Mouse (Mus musculus) hindbrain, embryonic 10.5 days (tissue): Measurements from ENCODE around the gene Selenon. TPM values are rescaled to one million over a fixed set of nuclear protein-coding genes. Genes with fewer than 3 reads are reported as not detected.
A peak's percentile ranks its signal among the peaks of the same experiment; 100 is the strongest.

Experiments used
- DNase-seq: peaks from one replicate; pipeline ENCODE4 v3.0.0-alpha.2; 2017; ENCODE audit warnings: low spot score
- H3K27ac ChIP-seq: fragments of 300-500 bp; sonication (generic); 2 replicates; pipeline ENCODE4 v1.5.1; 2016; ENCODE audit warnings: mild to moderate bottlenecking, moderate library complexity
- H3K27me3 ChIP-seq: fragments of 300-500 bp; sonication (generic); 2 replicates; pipeline ENCODE4 v1.6.1; 2016; ENCODE audit warnings: mild to moderate bottlenecking; ENCODE audit not compliant: poor library complexity, insufficient read depth, severe bottlenecking
- H3K36me3 ChIP-seq: fragments of 300-500 bp; sonication (generic); 2 replicates; pipeline ENCODE4 v1.6.1; 2016; ENCODE audit warnings: mild to moderate bottlenecking, moderate library complexity
- H3K4me1 ChIP-seq: fragments of 300-500 bp; sonication (generic); replicated peaks from 2 replicates; pipeline ENCODE4 v1.6.1; 2016; ENCODE audit warnings: mild to moderate bottlenecking
- H3K4me3 ChIP-seq: fragments of 300-500 bp; sonication (generic); 2 replicates; pipeline ENCODE4 v1.5.1; 2016; ENCODE audit warnings: mild to moderate bottlenecking, moderate library complexity
- H3K9me3 ChIP-seq: fragments of 300-500 bp; sonication (generic); 2 replicates; pipeline ENCODE4 v1.6.1; 2016; ENCODE audit warnings: mild to moderate bottlenecking, moderate library complexity
- WGBS: fragments of 180-500 bp; shearing (Covaris S2); methylation state at CpG from one replicate; pipeline ENCODE4 v1.1.7; 2016; 5-methylcytosine and 5-hydroxymethylcytosine counted together
- polyA plus RNA-seq: library from polyadenylated mRNA; unstranded; fragments of >200 nt; fragmentation: Nextera tagmentation; extraction: Ambion mirVana; gene quantifications from 2 replicates; pipeline ENCODE4 v1.2.1, GENCODE M21; 2016

Selenon gene
- polyA plus RNA-seq, 1 experiment from 2014 or later = 8.6 TPM

DNA sequence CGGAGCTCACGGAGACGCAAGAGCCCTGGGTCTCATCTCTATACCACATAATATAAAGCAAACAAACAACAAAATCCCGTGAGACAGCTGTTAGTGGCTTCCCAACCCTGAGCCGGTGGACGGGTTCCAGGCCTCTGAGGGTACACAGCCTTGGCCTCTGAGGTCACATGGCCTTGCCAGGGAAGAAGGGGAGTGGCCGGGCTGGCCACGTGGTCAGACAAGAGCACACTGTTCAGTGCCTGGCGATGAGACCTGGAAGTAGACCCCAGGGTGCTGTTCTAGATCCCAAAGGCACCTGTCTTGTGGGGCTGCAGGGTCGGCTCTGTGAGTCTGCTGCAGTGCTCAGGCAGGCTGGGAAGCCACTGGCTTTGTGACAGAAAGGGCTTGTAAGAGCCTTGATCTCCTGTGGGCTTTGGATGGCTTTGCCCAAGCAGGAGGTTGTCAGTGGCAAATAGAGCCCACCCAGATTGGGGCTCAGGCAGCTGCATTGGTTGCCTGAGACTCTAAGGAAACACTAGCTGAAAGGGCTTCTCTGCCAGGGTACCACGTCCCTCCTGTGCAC is 35.8 kb upstream of the Selenon start:
- H3K9me3 ChIP-seq = no peaks in the 10 kb centered on the region
- peaks cover 6% of the 10 kb centered on the region for H3K36me3 ChIP-seq
- no peaks in the 10 kb centered on the region for H3K27me3 ChIP-seq
- peak overlapping the region; percentile 54; the same call in 1 of the 2 replicates for H3K27ac ChIP-seq
- WGBS = 66% methylated on average over 11 of the region's 11 CpGs
- H3K4me3 ChIP-seq = no peak overlapping the region
- H3K4me1 ChIP-seq = peaks cover 20% of the 10 kb centered on the region
- no peak for DNase-seq

DNA sequence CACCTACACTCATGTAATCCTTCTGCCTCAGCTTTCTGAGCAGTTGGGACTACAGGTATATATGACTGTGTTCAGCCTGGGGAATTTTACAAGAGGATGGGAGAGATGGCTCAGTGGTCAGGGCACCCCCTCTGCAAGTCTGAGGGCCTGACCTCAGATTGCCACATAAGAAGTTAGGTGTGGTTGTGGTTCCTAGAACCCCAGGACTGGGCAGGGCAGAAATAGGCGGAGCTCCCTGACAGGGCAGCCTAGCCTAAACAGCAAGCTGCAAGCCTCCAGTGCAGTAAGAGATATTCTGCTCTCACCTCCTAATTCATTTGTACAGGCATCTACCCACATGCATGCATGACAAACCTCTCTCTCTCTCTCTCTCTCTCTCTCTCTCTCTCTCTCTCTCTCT is 34.7 kb upstream of the Selenon start:
- Histone ChIP-seq H3K4me1 (peaks cover 15% of the 10 kb centered on the region), H3K4me3 (no peak overlapping the region), H3K9me3 (no peaks in the 10 kb centered on the region), H3K27me3 (no peaks in the 10 kb centered on the region), H3K27ac (no peak overlapping the region), H3K36me3 (peaks cover 6% of the 10 kb centered on the region)
- DNase-seq = no peak
- WGBS = 89% methylated on average over 1 of the region's 1 CpGs

DNA sequence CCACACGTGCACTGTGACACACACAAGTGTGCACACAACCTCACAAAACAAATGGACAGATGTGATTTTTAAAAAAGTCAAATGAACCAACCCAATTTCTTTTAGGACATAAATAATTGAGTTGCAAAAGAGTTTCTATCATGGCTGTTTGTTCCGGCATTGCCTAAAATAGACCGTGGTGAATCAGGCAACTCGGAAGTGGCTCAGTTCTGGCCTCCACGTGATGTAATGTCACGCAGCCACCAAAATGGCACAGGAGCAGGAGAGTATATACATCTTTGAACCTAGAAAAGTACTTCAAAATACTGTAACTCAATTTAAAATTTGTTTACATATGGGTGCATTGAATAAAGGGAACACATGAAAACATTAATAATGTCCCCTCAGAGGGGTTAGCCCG is 34.2 kb upstream of the Selenon start:
- WGBS = 91% methylated on average over 7 of the region's 7 CpGs
- no peak overlapping the region for H3K4me3 ChIP-seq

DNA sequence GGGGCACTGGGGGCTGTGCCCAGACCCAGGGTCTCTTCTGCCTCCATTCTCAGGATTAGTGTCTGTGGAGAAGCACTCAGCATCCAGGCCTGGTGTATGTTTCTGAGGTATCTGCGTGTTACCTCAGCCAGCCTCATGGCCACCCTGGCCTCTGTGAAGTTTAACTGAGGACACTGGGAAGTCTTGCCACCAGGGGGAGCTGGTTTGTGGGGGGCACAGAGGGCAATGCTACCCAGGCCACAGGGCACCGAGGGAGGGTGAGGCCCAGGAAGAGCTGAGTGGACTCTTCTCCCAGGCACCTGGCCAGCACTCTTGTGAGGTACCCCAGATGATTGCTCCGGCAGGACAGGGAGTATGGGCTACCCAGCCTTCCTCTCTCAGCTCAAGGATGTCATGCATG is 31.5 kb upstream of the Selenon start:
- Histone ChIP-seq H3K4me3 (no peak overlapping the region), H3K4me1 (peaks cover 41% of the 10 kb centered on the region), H3K27ac (no peak overlapping the region), H3K9me3 (no peaks in the 10 kb centered on the region), H3K36me3 (no peaks in the 10 kb centered on the region), H3K27me3 (0 out of 2 replicates have a peak, but pooled peaks cover 4% of the 10 kb centered on the region)
- no peak for DNase-seq
- 72% methylated on average over 3 of the region's 3 CpGs for WGBS

More for the DNA sequence above, 34.2 kb upstream of the Selenon start:
- Histone ChIP-seq H3K9me3 (no peaks in the 10 kb centered on the region), H3K4me1 (peaks cover 16% of the 10 kb centered on the region), H3K36me3 (peaks cover 6% of the 10 kb centered on the region), H3K27ac (no peak overlapping the region), H3K27me3 (no peaks in the 10 kb centered on the region)
- no peak for DNase-seq

DNA sequence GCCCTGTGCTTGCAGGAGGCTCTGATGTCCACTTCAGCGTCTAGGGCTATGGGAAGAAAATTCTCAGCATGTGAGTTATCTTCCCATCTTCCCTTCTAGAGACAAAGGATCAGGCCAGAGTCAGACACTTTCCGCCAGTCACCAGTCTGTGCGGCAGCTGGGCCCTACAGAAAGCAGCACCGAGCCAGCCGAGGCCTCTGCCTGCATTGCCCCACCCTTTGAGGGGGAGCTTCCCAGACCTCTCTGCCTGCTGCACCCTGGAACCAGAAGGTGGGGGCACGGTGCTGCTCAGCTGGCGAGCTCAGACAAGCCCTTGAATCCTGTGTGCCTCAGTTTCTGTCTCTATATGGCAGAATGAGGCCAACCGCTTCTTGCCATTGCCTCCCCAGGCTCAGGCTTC is 29.4 kb upstream of the Selenon start:
- 60% methylated on average over 8 of the region's 8 CpGs for WGBS
- no peak overlapping the region for H3K4me3 ChIP-seq
- no peak for DNase-seq
- H3K36me3 ChIP-seq = no peaks in the 10 kb centered on the region
- no peaks in the 10 kb centered on the region for H3K9me3 ChIP-seq
- 0 out of 2 replicates have a peak, but pooled peaks cover 4% of the 10 kb centered on the region for H3K27me3 ChIP-seq
- H3K27ac ChIP-seq = peak overlapping the region; percentile 57; the same call in 1 of the 2 replicates
- H3K4me1 ChIP-seq = peaks cover 38% of the 10 kb centered on the region

DNA sequence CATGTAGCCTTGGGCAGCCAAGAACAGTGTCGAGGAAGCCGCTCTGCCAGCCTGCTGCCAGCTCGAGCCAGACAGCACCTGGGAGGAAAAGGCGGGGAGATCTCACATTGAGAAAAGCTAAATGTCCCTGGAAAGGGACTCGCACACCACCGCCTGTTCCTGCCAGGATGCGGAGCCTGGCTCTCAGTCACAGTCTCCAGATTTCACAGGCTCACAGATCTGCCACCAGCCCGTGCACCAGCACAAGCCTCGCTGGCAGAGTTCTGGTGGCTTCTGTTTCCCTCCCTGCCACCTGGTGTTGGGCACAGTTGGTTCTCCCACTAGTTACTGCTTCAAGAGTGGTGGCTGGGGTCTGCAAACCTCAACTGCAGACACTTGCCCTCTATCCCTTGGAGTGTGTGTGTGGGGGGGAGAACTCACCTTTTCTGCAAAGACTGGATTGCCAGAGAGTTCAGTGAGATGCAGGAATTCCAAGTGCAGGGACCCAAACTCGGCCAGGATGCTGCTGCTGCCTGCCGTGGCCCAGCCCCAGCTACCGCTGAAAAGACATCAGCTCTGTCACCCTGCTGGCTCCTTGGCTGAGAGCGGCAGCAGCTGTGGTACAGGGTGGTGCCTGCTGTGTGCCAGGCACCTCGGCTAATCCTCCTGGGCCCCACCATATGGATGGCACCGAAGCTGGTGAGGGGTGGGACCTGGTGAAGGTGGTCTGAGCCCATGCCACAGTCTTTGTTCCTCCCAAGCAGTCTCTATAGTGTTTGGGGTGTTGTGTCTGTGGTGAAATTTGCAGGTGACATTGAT is 28.6 kb upstream of the Selenon start:
- Histone ChIP-seq H3K27me3 (0 out of 2 replicates have a peak, but pooled peaks cover 4% of the 10 kb centered on the region), H3K4me3 (no peak overlapping the region), H3K36me3 (no peaks in the 10 kb centered on the region), H3K27ac (0 out of 2 replicates have a peak overlapping the region, but pooled peaks have one; percentile 41), H3K4me1 (peaks cover 44% of the 10 kb centered on the region), H3K9me3 (no peaks in the 10 kb centered on the region)
- DNase-seq = no peak
- WGBS = 77% methylated on average over 15 of the region's 15 CpGs

DNA sequence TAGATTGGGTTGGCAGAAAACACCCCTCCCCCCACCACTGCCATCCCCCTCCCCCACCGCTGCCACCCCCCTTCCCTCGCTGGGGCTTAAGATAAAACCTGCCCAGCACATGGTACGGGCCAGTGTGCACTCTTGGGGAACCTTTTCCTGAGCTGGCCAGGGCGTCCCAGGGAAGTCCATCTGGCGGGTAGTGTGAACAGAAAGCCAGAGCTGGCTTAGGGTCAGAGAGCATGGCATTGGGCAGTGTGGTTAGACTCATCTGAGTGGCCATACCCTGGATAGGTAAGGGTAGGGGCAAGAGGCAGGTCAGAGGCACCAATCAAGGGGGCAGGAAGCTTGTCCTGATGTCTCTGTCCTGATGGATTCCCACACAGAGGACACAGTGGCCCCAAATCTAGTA is 27.7 kb upstream of the Selenon start:
- no peaks in the 10 kb centered on the region for H3K9me3 ChIP-seq
- DNase-seq = no peak
- 0 out of 2 replicates have a peak, but pooled peaks cover 4% of the 10 kb centered on the region for H3K27me3 ChIP-seq
- no peaks in the 10 kb centered on the region for H3K36me3 ChIP-seq
- H3K27ac ChIP-seq = peak overlapping the region; percentile 45; the same call in 1 of the 2 replicates
- 32% methylated on average over 5 of the region's 5 CpGs for WGBS
- H3K4me1 ChIP-seq = peaks cover 49% of the 10 kb centered on the region
- no peak overlapping the region for H3K4me3 ChIP-seq

DNA sequence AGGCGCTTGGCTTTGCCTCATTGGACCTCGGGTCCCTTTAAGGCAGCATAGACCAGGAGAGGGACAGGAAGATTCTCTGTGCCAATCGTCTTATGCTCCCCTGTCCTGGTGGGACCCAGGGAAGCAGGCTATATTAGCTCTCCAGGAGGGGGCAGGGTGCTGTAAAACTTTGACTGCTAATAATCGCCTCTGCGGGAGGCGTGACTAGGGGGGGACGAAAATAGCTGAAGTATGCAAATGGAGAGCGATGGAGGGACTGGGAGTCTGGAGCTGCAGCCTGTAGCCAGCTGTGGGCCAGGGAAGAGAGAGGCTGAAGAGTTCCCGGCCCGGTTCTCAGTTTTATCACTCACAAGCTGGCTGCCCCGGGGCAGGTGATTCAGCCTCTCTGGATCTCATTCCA is 27.2 kb upstream of the Selenon start:
- Histone ChIP-seq H3K36me3 (no peaks in the 10 kb centered on the region), H3K4me1 (peaks cover 49% of the 10 kb centered on the region), H3K4me3 (no peak overlapping the region), H3K9me3 (no peaks in the 10 kb centered on the region), H3K27ac (peak overlapping the region; percentile 45; the same call in 1 of the 2 replicates), H3K27me3 (0 out of 2 replicates have a peak, but pooled peaks cover 4% of the 10 kb centered on the region)
- WGBS = 20% methylated on average over 11 of the region's 11 CpGs
- DNase-seq = no peak

DNA sequence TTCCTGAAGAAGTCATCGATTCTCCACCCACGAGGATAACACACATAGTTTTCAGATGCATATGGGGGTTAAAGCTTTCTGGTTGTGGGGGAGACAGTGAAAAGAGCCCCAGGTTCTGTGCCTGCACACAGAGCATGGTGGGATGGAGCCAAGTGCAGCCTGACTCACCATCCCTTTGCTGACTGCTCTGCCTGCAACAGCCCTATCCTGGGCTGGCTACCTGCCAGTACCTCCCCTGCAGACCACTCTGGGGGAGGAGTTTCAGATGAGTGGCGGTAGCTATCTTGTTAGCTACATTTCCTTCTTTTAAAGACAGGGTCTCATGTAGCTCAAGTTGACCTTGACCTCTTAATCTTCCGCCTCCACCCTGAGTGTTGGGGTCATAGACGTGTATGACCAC is 26.4 kb upstream of the Selenon start:
- Histone ChIP-seq H3K27ac (no peak overlapping the region), H3K4me1 (peaks cover 49% of the 10 kb centered on the region), H3K36me3 (no peaks in the 10 kb centered on the region), H3K9me3 (no peaks in the 10 kb centered on the region), H3K27me3 (0 out of 2 replicates have a peak, but pooled peaks cover 4% of the 10 kb centered on the region), H3K4me3 (no peak overlapping the region)
- 73% methylated on average over 5 of the region's 5 CpGs for WGBS
- no peak for DNase-seq

DNA sequence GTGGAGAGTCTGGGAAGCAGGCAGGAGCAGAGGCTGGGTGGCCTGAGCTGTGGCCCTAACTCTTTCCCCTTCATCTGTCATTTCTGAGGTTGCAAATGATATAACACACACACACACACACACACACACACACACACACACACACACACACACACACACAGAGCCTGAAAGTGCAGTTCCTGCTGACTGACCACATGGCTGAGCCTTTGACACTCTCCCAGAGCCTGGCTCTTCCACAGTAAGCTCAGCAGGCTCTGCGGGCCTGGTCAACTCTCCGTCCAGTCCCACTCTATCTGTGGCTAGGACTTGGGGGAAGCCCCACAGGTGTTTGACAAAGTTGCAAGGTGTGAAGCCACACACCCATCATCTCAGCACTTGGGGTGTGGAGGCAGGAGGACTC is 25.3 kb upstream of the Selenon start:
- DNase-seq = no peak
- WGBS = 86% methylated on average over 2 of the region's 2 CpGs
- 0 out of 2 replicates have a peak, but pooled peaks cover 4% of the 10 kb centered on the region for H3K27me3 ChIP-seq
- H3K27ac ChIP-seq = no peak overlapping the region
- no peak overlapping the region for H3K4me3 ChIP-seq
- peaks cover 53% of the 10 kb centered on the region for H3K4me1 ChIP-seq
- no peaks in the 10 kb centered on the region for H3K36me3 ChIP-seq
- 0 out of 2 replicates have a peak, but pooled peaks cover 3% of the 10 kb centered on the region for H3K9me3 ChIP-seq

DNA sequence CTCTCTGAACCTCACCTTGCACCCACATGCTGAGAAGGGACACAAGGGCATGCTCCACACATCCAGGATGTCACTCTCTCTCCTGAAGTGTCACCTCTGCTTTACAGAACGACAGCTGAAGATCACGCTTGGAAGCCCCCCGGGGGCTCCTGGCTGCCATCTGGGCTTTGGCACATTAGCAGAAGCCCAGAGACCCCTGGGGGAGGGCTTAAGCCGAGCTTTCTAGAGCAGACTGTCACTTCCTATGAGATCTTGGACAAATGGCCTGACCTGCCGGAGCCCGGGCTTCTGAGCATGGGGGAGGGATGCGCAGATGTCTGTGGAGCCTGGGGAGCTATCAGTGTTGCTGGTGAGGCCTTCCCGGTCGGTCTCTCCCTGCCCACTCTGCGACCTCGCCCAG is 23.5 kb upstream of the Selenon start:
- DNase-seq = peak; percentile 38
- Histone ChIP-seq H3K36me3 (no peaks in the 10 kb centered on the region), H3K27me3 (0 out of 2 replicates have a peak, but pooled peaks cover 2% of the 10 kb centered on the region), H3K4me3 (no peak overlapping the region), H3K27ac (peak overlapping the region; percentile 56; the same call in 1 of the 2 replicates), H3K9me3 (0 out of 2 replicates have a peak, but pooled peaks cover 3% of the 10 kb centered on the region), H3K4me1 (peaks cover 45% of the 10 kb centered on the region)
- WGBS = 50% methylated on average over 11 of the region's 11 CpGs

DNA sequence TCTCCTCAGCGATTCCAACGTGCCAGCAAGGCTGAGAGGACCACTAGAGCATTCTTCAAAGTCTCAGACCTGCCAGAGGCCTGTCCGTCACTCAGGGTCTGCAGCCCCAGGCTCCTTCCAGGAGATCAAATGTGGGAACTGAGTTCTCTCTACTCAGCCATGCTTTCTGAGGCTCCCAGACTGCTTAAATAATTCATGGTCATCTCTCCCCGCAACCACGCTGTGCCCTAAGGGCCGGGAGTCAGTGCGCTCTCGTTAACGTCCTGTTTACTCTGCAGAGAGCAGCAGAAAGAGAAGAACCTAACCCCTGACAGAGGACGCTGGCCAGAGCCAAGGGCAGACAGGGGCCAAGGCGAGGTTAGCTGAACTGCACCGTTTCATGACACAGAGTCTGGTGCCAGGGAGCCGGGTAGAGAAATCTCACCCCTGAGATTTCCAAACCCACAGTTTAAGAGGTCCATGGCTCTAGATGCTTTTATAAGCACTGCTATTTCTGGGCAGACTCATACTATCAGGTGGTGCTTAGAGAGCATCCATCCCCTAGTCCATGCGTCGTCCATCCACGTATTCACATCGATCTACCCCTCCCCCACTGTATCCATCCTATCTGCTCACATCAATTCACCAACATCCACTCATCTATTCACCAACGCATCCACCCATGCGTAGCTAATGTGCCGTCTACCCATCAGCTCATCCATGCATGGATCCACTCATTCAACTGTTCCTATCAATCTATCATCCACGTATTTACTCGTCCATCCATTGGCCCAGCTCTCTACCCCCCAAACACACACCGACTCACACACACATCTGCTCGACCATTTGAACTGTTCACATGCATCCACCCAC is 20.7 kb upstream of the Selenon start:
- H3K4me1 ChIP-seq = peaks cover 32% of the 10 kb centered on the region
- DNase-seq = no peak
- 83% methylated on average over 24 of the region's 24 CpGs for WGBS
- no peaks in the 10 kb centered on the region for H3K27me3 ChIP-seq
- H3K4me3 ChIP-seq = no peak overlapping the region
- H3K36me3 ChIP-seq = no peaks in the 10 kb centered on the region
- H3K27ac ChIP-seq = no peak overlapping the region
- 0 out of 2 replicates have a peak, but pooled peaks cover 3% of the 10 kb centered on the region for H3K9me3 ChIP-seq
